Mouse (Mus musculus) E14TG2a.4 (cell line): ENCODE data around the gene Il17d.

ENCODE experiments used
- H3K27me3 ChIP-seq: 2 replicates; pipeline ENCODE4 v1.6.1; 2014; ENCODE audit warnings: low read length, control low read depth; ENCODE audit not compliant: insufficient read depth
- H3K36me3 ChIP-seq: 2 replicates; pipeline ENCODE4 v1.6.1; 2014; ENCODE audit warnings: low read length, control low read depth; ENCODE audit not compliant: insufficient read depth
- H3K4me1 ChIP-seq: replicated peaks from 2 replicates; pipeline ENCODE4 v1.6.1; 2014; ENCODE audit warnings: low read depth, low read length, control low read depth
- H3K4me3 ChIP-seq: replicated peaks from 2 replicates; pipeline ENCODE4 v1.5.1; 2014; ENCODE audit warnings: mild to moderate bottlenecking, low read length
- H3K9me3 ChIP-seq: 2 replicates; pipeline ENCODE4 v1.6.1; 2014; ENCODE audit warnings: low read length, control low read depth
- CTCF ChIP-seq: conservative IDR thresholded peaks from 2 replicates; pipeline ENCODE4 v1.5.1; 2014; ENCODE audit warnings: low read length
- NANOG ChIP-seq: IDR thresholded peaks from 2 replicates; pipeline ENCODE4 v1.6.1; 2014; ENCODE audit warnings: borderline replicate concordance, low read length, mixed read lengths
- POU5F1 ChIP-seq: IDR thresholded peaks from 2 replicates; pipeline ENCODE4 v1.6.1; 2014; ENCODE audit warnings: low read length, borderline replicate concordance

The Il17d gene

DNA sequence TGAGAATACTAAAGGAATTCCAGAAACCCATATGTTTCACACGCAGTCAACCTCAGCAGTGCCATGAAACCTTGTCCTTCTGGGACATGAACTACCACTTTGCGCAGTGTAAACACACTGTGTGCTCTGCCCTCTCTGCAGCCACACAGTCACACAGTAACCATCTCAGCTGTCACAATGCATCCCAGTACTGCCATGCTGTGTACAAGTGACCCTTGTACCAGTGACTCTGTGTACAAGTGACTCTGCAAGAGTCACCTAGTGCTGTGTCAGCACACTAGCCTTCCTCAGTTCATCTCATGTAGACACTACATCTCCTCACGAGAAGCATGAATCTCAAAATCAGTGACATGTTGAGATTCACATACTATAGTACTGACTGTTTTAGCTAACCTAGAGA is 8.0 kb downstream of the Il17d start:
- TF ChIP-seq CTCF: no peak
- no peak for TF ChIP-seq POU5F1
- TF ChIP-seq NANOG: no peak
- Histone ChIP-seq H3K4me3 (no peak overlapping the region), H3K4me1 (peaks cover 96% of the 10 kb centered on the region), H3K9me3 (no peaks in the 10 kb centered on the region), H3K36me3 (no peaks in the 10 kb centered on the region), H3K27me3 (peaks cover 26% of the 10 kb centered on the region)

DNA sequence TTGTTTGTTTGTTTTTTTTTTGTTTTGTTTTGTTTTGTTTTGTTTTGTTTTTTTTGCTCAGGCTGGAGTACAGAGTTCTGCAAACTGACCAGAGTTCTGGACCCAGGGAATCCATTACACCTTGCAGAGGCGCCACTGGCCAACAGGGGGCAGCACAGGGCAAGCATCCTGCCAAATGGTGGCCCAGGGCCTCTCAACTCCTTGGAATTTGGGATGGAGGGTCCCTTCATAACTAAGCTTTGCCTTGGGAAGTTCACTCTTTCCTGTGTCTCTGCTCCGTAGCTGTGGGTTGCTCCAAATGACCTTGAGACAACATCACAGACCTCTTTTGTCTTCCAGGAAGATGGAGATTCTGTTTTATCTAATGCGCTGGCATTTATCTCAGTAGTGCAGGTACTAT is 8.6 kb downstream of the Il17d start:
- H3K4me1 ChIP-seq: peaks cover 96% of the 10 kb centered on the region
- no peak overlapping the region for H3K4me3 ChIP-seq
- no peaks in the 10 kb centered on the region for H3K9me3 ChIP-seq
- TF ChIP-seq NANOG: no peak
- TF ChIP-seq CTCF: peak; percentile 98
- H3K36me3 ChIP-seq: no peaks in the 10 kb centered on the region
- H3K27me3 ChIP-seq: peaks cover 32% of the 10 kb centered on the region

GRCm38 (mm10) chr14:57533841-57534240 is 9.3 kb downstream of the Il17d start:
- Histone ChIP-seq H3K4me3 (peak overlapping the region; percentile 26), H3K36me3 (no peaks in the 10 kb centered on the region), H3K9me3 (no peaks in the 10 kb centered on the region), H3K27me3 (peaks cover 38% of the 10 kb centered on the region), H3K4me1 (peaks cover 96% of the 10 kb centered on the region)
- TF ChIP-seq NANOG: no peak
- TF ChIP-seq POU5F1: no peak
- TF ChIP-seq CTCF: no peak

- H3K4me1 ChIP-seq: peaks cover 93% of the 10 kb centered on the region
- no peaks in the 10 kb centered on the region for H3K9me3 ChIP-seq
- H3K36me3 ChIP-seq: no peaks in the 10 kb centered on the region
- H3K27me3 ChIP-seq: peaks cover 41% of the 10 kb centered on the region
- peak overlapping the region; percentile 26 for H3K4me3 ChIP-seq
- TF ChIP-seq CTCF (no peak), NANOG (no peak)
Observed at GRCm38 (mm10) chr14:57534346-57534745, 9.8 kb downstream of the Il17d start.

DNA sequence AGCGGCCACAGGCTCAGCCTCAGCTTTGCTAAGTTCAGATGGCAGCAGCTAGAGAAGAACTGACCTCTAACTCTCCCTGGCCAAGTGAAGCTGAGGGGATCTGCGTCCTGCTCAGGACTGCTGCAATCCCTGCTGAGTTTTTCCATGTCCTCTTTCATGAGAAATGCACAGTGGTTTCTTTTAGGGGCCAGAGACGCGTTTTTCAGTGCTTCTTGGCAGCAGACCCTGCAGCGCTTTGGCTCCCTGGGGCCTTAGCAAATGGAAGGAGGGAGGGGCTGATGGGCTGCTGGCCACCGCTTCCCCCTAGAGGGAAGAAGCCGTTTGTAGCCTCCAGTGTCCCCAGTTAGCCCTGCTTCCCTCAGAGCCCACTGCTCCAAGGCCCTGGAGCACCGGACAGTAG is 10.4 kb downstream of the Il17d start:
- H3K27me3 ChIP-seq: peaks cover 46% of the 10 kb centered on the region
- peaks cover 88% of the 10 kb centered on the region for H3K4me1 ChIP-seq
- TF ChIP-seq CTCF (no peak), POU5F1 (no peak), NANOG (no peak)
- H3K4me3 ChIP-seq: peak overlapping the region; percentile 26
- H3K9me3 ChIP-seq: no peaks in the 10 kb centered on the region
- H3K36me3 ChIP-seq: no peaks in the 10 kb centered on the region

- Histone ChIP-seq H3K4me3 (no peak overlapping the region; the same call in 1 of the 2 replicates), H3K27me3 (peaks cover 53% of the 10 kb centered on the region), H3K4me1 (peaks cover 86% of the 10 kb centered on the region), H3K36me3 (no peaks in the 10 kb centered on the region), H3K9me3 (no peaks in the 10 kb centered on the region)
- TF ChIP-seq CTCF (no peak), NANOG (no peak), POU5F1 (no peak)
Observed at GRCm38 (mm10) chr14:57535646-57536045, 11.1 kb downstream of the Il17d start.

GRCm38 (mm10) chr14:57536820-57537219 is 12.2 kb downstream of the Il17d start:
- H3K36me3 ChIP-seq: no peaks in the 10 kb centered on the region
- peaks cover 64% of the 10 kb centered on the region for H3K27me3 ChIP-seq
- no peaks in the 10 kb centered on the region for H3K9me3 ChIP-seq
- H3K4me3 ChIP-seq: peak overlapping the region; percentile 35; the same call in 1 of the 2 replicates
- no peak for TF ChIP-seq POU5F1
- TF ChIP-seq CTCF: no peak
- TF ChIP-seq NANOG: no peak
- H3K4me1 ChIP-seq: peaks cover 83% of the 10 kb centered on the region

DNA sequence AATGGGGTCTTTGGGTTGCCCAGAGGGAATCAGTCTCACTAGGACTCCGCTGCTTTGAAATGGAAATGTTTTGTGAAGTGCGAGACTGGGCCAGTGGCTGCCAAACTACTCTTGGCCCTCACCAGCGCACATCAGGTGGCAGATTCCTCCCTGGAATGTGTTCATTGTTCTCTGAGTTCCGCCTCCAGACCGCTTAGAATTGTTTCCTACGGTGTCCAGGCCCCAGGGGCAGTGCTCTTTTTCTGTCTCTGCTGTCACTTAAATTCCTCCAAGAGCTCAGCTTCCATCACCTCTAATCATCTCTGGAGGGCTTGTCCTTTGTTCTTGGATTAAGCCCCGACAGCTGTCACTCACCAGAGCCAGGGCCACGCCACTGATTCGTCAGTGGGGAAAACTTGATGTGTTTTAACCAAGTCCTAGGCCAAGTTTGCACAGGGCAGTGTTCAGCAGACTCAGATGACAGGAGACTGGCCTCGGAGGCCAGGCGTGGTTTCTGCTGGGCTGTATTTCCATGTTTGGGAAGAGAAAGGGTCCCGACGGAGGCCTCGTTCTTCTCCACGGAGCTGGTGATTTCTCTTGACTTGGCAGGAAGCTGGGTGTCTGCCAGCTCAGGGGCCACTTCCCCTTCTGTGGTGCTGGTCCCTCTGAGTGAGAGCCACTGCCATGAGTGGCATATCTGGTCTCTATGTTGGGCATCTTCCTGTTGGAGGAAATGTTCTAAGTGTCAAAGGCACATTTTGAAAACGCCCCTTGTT is 12.9 kb downstream of the Il17d start:
- no peaks in the 10 kb centered on the region for H3K9me3 ChIP-seq
- H3K27me3 ChIP-seq: peaks cover 68% of the 10 kb centered on the region
- TF ChIP-seq NANOG (peak; percentile 63; the same call in 1 of the 2 replicates), CTCF (no peak), POU5F1 (no peak)
- H3K4me3 ChIP-seq: peak overlapping the region; percentile 35; the same call in 1 of the 2 replicates
- H3K36me3 ChIP-seq: no peaks in the 10 kb centered on the region
- H3K4me1 ChIP-seq: peaks cover 81% of the 10 kb centered on the region

- H3K36me3 ChIP-seq: no peaks in the 10 kb centered on the region
- H3K4me1 ChIP-seq: peaks cover 71% of the 10 kb centered on the region
Observed at GRCm38 (mm10) chr14:57540683-57541082, 16.1 kb downstream of the Il17d start.

More at GRCm38 (mm10) chr14:57540683-57541082, 16.1 kb downstream of the Il17d start:
- H3K4me3 ChIP-seq: no peak overlapping the region
- H3K27me3 ChIP-seq: peaks cover 73% of the 10 kb centered on the region
- no peaks in the 10 kb centered on the region for H3K9me3 ChIP-seq
- no peak for TF ChIP-seq POU5F1
- no peak for TF ChIP-seq NANOG
- TF ChIP-seq CTCF: no peak
